Mouse (Mus musculus) gastrocnemius, postnatal 4 days (tissue): ENCODE measurements around the gene Atg9b. TPM values are rescaled to one million over a fixed set of nuclear protein-coding genes. Genes with fewer than 3 reads are reported as not detected.

Experiments used
- DNase-seq, 2 experiments: peaks; one replicate each; pipeline ENCODE4 v3.0.0; 2021 to 2022; ENCODE audit warnings: low spot score in 2 of 2, mixed read lengths in 2 of 2
- total RNA-seq, 2 experiments: library from RNA; stranded (reverse); gene quantifications; 2 replicates each; pipeline ENCODE4 v1.2.3; 2021

Atg9b gene
- total RNA-seq, 2 experiments from 2014 or later, result 0.67 to 0.86 TPM

DNA sequence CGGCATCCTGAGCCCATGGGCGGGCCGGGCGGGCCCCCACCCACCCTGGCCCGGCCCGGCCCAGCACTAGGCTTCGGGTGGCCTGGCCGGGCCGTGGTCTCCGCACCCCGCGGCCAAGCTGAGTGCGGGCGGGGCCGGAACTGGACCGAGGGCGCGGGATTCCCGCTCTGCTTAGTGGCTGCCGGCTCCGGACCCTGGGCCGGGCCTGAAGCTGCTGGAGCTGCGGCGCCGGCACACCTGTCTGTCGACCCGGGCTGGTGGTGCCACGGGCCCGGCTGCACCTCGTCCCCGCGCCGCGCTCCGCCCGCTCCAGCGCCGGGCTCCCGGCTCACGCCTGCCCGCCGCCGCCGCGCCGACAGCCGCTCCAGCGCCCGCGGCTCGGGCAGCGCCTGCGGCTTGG, 40.7 kb downstream of the Atg9b start, which contains the start of gene Kcnh2:
TSS of gene Kcnh2 (minus strand) at position 327 of the 400 bp plus-strand sequence.
- no peak for DNase-seq

DNA sequence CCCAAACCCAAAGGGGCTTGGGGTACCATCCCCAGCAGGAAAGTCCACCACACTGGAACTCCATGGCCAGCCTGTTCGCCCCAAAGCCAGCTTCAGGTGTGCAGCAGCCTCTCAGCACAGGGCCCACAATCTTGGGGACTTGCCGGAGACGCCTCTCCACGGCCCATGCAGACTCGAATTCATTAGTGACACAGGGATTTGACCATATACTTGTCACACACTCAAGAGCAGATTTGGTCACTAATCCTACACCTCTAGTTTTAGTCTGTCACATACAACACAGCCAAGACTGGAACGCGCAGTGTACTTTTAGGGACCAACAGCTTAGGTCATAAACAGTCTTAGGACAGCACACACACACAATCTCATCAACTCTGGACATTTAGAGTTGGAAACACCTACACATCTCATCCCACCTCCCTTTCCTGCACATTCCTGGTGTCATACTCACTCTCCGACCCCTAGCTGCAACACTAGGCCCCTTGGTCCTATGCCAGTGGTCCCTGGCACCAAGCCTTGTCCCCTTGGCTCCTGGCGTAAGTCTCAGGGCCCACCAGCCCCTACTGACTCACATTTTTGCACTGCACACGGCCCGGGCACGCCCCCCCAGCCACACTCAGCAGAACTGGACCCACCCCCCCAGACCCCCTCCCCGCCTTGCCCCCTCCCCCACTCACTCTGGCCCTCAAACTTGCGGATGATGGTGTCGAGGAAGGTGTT, 41.3 kb downstream of the Atg9b start:
- no peak for DNase-seq

GRCm38 (mm10) chr5:24350073-24350472, 41.9 kb downstream of the Atg9b start:
- no peak for DNase-seq

DNA sequence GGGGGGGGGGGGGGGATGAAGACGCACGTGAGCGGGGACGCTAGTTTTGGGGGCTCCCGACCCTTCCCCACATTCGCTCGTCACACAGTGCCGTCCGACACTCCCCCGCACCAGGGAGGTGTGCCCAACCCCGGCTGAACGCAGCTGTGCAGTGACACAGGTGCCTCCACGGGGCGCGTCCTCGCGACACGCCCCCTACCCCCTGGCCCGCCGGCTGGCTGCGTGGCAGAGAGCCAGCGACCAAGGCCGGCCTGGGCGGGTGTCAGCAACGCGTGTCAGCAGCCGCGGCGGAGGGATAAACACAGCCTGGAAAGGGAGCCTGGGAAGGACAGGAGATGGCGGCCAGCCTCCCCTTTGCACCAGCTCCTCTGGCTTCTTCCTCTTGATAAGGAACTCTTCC, 43.4 kb downstream of the Atg9b start:
- DNase-seq, result peak in 1 of 2 experiments; percentile 37

DNA sequence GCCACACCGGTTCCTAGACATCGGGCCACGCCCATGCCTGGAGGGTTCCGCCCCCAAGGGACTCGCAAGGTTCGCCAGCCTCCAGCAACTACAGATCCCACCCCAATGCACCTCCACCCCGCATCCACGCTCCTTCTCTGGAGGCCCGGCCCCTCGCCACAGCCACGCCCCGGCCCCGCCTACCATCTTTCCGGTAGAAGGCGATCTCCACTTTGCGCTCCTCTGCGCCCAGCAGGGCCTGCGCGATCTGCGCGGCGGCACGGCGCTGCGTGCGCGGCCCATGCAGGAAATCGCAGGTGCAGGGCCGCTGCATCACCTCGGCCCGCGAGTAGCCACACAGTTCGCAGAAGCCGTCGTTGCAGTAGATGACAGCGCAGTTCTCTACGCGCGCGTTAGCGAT, 43.8 kb downstream of the Atg9b start:
- DNase-seq, result peak in 1 of 2 experiments; percentile 55

DNA sequence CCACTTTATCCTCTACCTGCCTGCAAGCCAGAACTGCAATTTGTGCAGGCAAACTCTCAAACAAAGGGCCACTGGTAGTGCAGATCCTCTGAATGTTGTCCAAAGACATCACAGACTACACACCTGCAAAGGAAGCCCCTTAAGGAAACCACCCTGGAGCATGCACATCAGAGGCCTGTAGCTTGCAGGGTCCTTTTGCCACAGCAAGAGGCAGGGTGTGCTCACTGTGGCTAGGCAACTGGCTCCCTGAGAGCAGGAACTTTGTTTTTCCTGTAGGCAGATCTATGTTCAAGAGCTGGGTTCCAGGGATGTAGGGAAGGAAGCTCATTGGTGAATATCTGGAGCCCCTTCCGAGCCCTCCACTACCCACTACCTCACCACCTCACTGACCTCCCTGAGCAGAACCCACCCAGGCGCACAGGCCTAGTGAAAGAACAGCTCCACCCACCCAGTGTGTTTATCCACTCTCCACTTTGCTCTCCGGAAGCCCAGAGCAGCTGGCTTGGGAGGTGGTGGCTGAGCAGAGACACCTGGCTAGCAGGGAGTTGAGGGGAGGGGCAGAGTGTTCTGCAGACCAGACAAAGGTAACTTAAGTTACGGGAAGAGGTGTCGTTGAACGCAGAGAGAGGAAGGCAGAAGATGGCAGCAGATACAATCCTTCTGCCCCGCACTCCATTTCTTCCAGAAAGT, 44.6 kb downstream of the Atg9b start:
- no peak for DNase-seq

DNA sequence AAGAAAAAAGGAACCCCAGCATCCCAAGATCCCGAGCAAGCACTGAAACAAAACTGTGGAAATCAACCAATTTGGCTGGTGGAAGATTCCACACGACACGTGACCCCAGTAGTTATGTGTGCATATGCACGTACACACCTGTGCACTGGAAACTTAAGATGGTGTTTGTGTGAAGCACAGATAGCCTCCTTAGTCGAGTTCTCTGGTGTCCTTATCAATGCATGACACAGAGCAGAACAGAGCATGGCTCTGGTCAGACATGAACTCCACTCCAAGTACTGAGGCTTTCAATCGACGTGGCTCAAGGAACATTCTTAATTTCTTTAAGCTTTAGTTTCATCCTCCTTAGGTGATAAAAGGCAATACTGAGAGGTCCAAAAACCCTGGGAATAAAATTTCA, 45.6 kb downstream of the Atg9b start:
- no peak for DNase-seq

- DNase-seq, result no peak
Observed at GRCm38 (mm10) chr5:24344477-24345051, 47.4 kb downstream of the Atg9b start.

GRCm38 (mm10) chr5:24343977-24344436, 47.9 kb downstream of the Atg9b start:
- DNase-seq, result no peak

- DNase-seq, result no peak
Observed at GRCm38 (mm10) chr5:24343379-24343778, 48.6 kb downstream of the Atg9b start.

GRCm38 (mm10) chr5:24342966-24343365, 49.0 kb downstream of the Atg9b start:
- no peak for DNase-seq

DNA sequence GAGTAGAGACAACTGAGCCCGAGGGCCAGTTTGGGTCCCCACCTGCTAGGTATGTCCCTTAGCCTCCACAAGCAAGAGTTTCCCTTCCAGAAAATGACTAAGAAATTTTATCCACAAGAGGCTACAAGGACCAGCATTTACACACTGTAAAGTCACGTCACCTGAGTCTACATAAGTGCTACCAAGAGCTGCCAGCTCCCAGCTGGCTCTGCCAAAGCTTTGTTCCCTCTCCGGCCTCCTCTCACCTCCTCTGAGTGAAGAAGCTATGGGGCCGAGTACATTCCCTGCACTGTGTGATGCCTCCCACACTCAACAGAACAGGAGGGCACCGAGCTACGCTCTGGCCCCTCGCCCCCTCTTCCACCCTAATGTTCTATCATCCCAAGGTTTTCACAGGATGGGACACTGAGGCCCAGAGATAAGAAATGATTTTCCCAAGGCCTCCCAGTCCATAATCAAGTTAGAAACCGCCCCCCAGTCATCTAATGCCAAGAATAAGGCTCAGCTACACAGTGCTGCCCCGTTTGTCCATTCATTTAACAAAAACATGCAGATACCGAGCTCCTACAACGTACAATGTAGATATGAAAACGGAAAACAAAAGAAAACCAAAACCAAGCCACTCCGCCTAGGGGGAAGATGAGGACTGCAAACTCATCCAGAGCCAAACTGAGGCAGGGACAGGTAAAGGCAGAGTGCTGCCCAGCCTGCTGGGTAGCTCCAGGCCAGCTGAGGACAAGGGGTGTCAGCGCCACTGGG, 49.6 kb downstream of the Atg9b start:
- no peak for DNase-seq

DNA sequence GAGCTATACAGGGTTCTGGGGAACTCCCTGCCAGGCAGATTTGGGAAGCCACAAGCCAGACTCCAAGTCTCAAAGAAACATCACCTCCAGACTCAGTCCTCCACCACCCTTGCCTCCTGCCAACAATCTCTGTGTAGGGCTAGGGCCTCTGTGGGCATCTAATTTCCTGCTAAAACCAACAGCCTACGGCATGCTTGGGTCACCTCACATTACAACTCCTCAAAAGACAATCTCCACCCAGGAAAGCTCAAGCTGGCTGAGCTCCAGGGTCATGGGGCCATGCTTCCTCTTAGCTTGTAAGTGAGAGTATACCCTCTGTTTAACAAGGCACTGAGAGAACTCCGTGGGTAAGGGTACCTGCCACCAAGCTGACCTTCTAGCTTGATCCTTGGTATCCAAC, 54.1 kb downstream of the Atg9b start:
- no peak for DNase-seq

DNA sequence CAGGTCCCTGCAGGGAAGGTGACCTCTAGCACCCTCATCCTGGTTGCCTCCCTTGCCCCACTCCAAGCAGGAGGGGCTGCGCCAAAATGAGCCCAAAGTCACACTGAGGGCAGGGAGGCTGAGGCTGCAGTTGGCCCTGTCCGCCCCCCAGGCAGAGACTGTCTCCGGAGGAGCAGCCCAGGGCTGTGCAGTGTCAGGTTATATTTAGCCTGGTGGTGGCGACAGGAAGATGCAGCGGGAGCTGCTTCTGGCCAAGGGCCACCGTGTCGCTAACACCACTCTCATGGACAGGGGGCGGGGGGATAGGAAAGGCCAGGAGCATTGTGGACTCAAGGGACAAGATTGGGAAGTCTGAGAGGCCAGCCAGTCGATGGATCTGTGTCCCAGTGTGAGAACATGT, 54.6 kb downstream of the Atg9b start:
- DNase-seq, result no peak

- peak in 1 of 2 experiments; percentile 58 for DNase-seq
Observed at GRCm38 (mm10) chr5:24335888-24336511, 55.9 kb downstream of the Atg9b start.

DNA sequence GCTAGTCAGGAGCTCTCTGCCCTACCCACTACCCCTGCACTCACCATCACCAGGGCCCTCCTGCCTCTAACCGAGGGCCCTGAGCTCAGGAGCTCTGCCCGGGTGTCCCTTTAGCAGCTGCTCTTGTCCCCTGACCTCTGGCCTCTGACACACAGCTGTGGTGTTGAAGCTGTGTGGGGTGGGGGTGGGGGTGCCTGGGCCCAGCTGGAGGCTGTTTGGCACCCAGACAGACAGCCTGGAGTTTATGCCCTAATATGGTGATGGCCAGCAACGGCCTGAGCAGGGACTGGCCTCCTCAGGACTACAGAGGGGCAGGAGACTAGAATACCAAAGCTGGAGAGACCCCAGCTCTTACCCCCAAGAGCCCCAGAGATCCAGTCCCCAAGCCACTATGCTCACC, 57.2 kb downstream of the Atg9b start:
- no peak for DNase-seq

Other genes with a start within 250 kb of the Atg9b start
- 1 to 10 TPM; 9.2 TPM for gene Nupl2, start 227.2 kb downstream of the Atg9b start, total RNA-seq
- gene Kcnh2, start 40.5 kb downstream of the Atg9b start, total RNA-seq, result 10 to 100 TPM; 22.4 to 24.6 TPM
- 10 to 100 TPM; 10.4 to 11.7 TPM for gene Nos3, start 27.3 kb downstream of the Atg9b start, total RNA-seq
- 10 to 100 TPM; 48.0 to 51.9 TPM for gene Abcb8, start 1.5 kb upstream of the Atg9b start, total RNA-seq
- gene Asic3, start 21.2 kb upstream of the Atg9b start, total RNA-seq, result under 1 TPM; 0.22 to 0.52 TPM
- gene Cdk5, start 31.4 kb upstream of the Atg9b start, total RNA-seq, result 10 to 100 TPM; 24.4 to 25.7 TPM
- gene Slc4a2, start 31.7 kb upstream of the Atg9b start, total RNA-seq, result 10 to 100 TPM; 40.3 to 42.6 TPM
- gene Fastk, start 53.1 kb upstream of the Atg9b start, total RNA-seq, result 100 to 1,000 TPM; 129 to 132 TPM
- 1 to 10 TPM; 6.7 to 7.0 TPM for gene Tmub1, start 55.7 kb upstream of the Atg9b start, total RNA-seq
- 10 to 100 TPM; 80.9 to 90.9 TPM for gene Agap3, start 60.0 kb upstream of the Atg9b start, total RNA-seq
- under 1 TPM in 1 of 2 experiments, not detected in 1; 0.10 TPM for gene Gbx1, start 135.1 kb upstream of the Atg9b start, total RNA-seq
- gene Asb10, start 148.8 kb upstream of the Atg9b start, total RNA-seq, result 10 to 100 TPM; 32.8 to 34.8 TPM
- gene 4931409K22Rik, start 164.7 kb upstream of the Atg9b start, total RNA-seq, result not detected
- 10 to 100 TPM; 60.6 to 61.0 TPM for gene Abcf2, start 185.3 kb upstream of the Atg9b start, total RNA-seq
- 10 to 100 TPM; 34.4 to 36.7 TPM for gene Chpf2, start 194.6 kb upstream of the Atg9b start, total RNA-seq
- gene Smarcd3, start 232.3 kb upstream of the Atg9b start, total RNA-seq, result 100 to 1,000 TPM; 131 to 137 TPM